Mouse (Mus musculus) brain, embryonic 14.5 days (tissue): ENCODE measurements around the gene Gale.

ENCODE experiments used
- CTCF ChIP-seq: fragments of 200-500 bp; IDR thresholded peaks from 2 replicates; pipeline ENCODE4 v1.5.1; 2012; ENCODE audit warnings: inconsistent platforms, mild to moderate bottlenecking, moderate library complexity, borderline replicate concordance; ENCODE audit not compliant: insufficient read depth, insufficient read length; ENCODE audit errors: extremely low read depth
- POLR2A ChIP-seq: fragments of 200-500 bp; IDR thresholded peaks from 2 replicates; pipeline ENCODE4 v1.6.1; 2012; ENCODE audit warnings: mild to moderate bottlenecking, inconsistent platforms, borderline replicate concordance; ENCODE audit not compliant: poor library complexity, insufficient read depth, insufficient read length, severe bottlenecking; ENCODE audit errors: extremely low read depth

- no peak for TF ChIP-seq CTCF
- no peak for TF ChIP-seq POLR2A
Measured at GRCm38 (mm10) chr4:136004107-136004675, 40.7 kb downstream of the Gale start.
